Mouse (Mus musculus): ENCODE data around the gene Ccn2. TPM values are rescaled to one million over a fixed set of nuclear protein-coding genes. Genes with fewer than 3 reads are reported as not detected.

Ccn2 gene
- polyA plus RNA-seq, 1 experiment from 2014 or later: 8.3 TPM

- H3K9me3 ChIP-seq: no peaks in the 10 kb centered on the region
- no peak for DNase-seq (ENCODE audit: low spot score)
- no peaks in the 10 kb centered on the region for H3K36me3 ChIP-seq
- no peak overlapping the region for H3K27ac ChIP-seq
- H3K4me3 ChIP-seq: no peak overlapping the region
- H3K4me1 ChIP-seq (replicated peaks): 0 out of 2 replicates have a peak, but pooled peaks cover 4% of the 10 kb centered on the region
- no peaks in the 10 kb centered on the region for H3K27me3 ChIP-seq (ENCODE audit: insufficient read depth, poor library complexity, severe bottlenecking)
- WGBS: 93% methylated on average over 10 of the region's 10 CpGs
These were observed 40.6 kb downstream of the Ccn2 start for GRCm38 (mm10) chr10:24635884-24636283.

GRCm38 (mm10) chr10:24636986-24637385 lies 41.7 kb downstream of the Ccn2 start:
- H3K9me3 ChIP-seq: no peaks in the 10 kb centered on the region
- H3K36me3 ChIP-seq: no peaks in the 10 kb centered on the region
- H3K4me1 ChIP-seq (replicated peaks): 0 out of 2 replicates have a peak, but pooled peaks cover 4% of the 10 kb centered on the region
- WGBS: 85% methylated on average over 2 of the region's 2 CpGs
- no peak overlapping the region for H3K27ac ChIP-seq
- DNase-seq (ENCODE audit: low spot score): no peak
- H3K27me3 ChIP-seq (ENCODE audit: insufficient read depth, poor library complexity, severe bottlenecking): no peaks in the 10 kb centered on the region
- H3K4me3 ChIP-seq: no peak overlapping the region

GRCm38 (mm10) chr10:24638306-24639070 lies 43.2 kb downstream of the Ccn2 start:
- WGBS: 68% methylated on average over 10 of the region's 10 CpGs
- H3K27me3 ChIP-seq (ENCODE audit: insufficient read depth, poor library complexity, severe bottlenecking): no peaks in the 10 kb centered on the region
- no peaks in the 10 kb centered on the region for H3K36me3 ChIP-seq
- 0 out of 2 replicates have a peak, but pooled peaks cover 4% of the 10 kb centered on the region for H3K4me1 ChIP-seq (replicated peaks)
- no peaks in the 10 kb centered on the region for H3K9me3 ChIP-seq
- no peak overlapping the region for H3K4me3 ChIP-seq
- no peak for DNase-seq (ENCODE audit: low spot score)
- H3K27ac ChIP-seq: no peak overlapping the region

- H3K9me3 ChIP-seq: no peaks in the 10 kb centered on the region
- H3K4me1 ChIP-seq (replicated peaks): 0 out of 2 replicates have a peak, but pooled peaks cover 4% of the 10 kb centered on the region
- no peaks in the 10 kb centered on the region for H3K36me3 ChIP-seq
- no peak for DNase-seq (ENCODE audit: low spot score)
- H3K27ac ChIP-seq: no peak overlapping the region
- H3K4me3 ChIP-seq: no peak overlapping the region
- 62% methylated on average over 7 of the region's 7 CpGs for WGBS
- no peaks in the 10 kb centered on the region for H3K27me3 ChIP-seq (ENCODE audit: insufficient read depth, poor library complexity, severe bottlenecking)
These were observed 44.4 kb downstream of the Ccn2 start for GRCm38 (mm10) chr10:24639596-24639995.

GRCm38 (mm10) chr10:24640186-24640875 lies 45.1 kb downstream of the Ccn2 start:
- DNase-seq (ENCODE audit: low spot score): no peak
- WGBS: 86% methylated on average over 6 of the region's 6 CpGs
- no peaks in the 10 kb centered on the region for H3K9me3 ChIP-seq

GRCm38 (mm10) chr10:24641416-24642140 lies 46.3 kb downstream of the Ccn2 start:
- Histone ChIP-seq H3K27me3 (ENCODE audit: insufficient read depth, poor library complexity, severe bottlenecking) (no peaks in the 10 kb centered on the region), H3K27ac (no peak overlapping the region), H3K4me1 (replicated peaks) (0 out of 2 replicates have a peak, but pooled peaks cover 4% of the 10 kb centered on the region), H3K9me3 (no peaks in the 10 kb centered on the region), H3K36me3 (no peaks in the 10 kb centered on the region), H3K4me3 (no peak overlapping the region)
- DNase-seq (ENCODE audit: low spot score): no peak
- WGBS: 63% methylated on average over 14 of the region's 14 CpGs

More at GRCm38 (mm10) chr10:24640186-24640875, 45.1 kb downstream of the Ccn2 start:
- Histone ChIP-seq H3K27me3 (ENCODE audit: insufficient read depth, poor library complexity, severe bottlenecking) (no peaks in the 10 kb centered on the region), H3K4me1 (replicated peaks) (0 out of 2 replicates have a peak, but pooled peaks cover 4% of the 10 kb centered on the region), H3K27ac (no peak overlapping the region), H3K36me3 (no peaks in the 10 kb centered on the region), H3K4me3 (no peak overlapping the region)

GRCm38 (mm10) chr10:24642796-24643580 lies 47.7 kb downstream of the Ccn2 start:
- Histone ChIP-seq H3K27ac (no peak overlapping the region), H3K9me3 (no peaks in the 10 kb centered on the region), H3K36me3 (no peaks in the 10 kb centered on the region), H3K4me3 (no peak overlapping the region), H3K4me1 (replicated peaks) (0 out of 2 replicates have a peak, but pooled peaks cover 4% of the 10 kb centered on the region), H3K27me3 (ENCODE audit: insufficient read depth, poor library complexity, severe bottlenecking) (no peaks in the 10 kb centered on the region)
- no peak for DNase-seq (ENCODE audit: low spot score)
- WGBS: 92% methylated on average over 11 of the region's 11 CpGs

GRCm38 (mm10) chr10:24645169-24645568 lies 49.9 kb downstream of the Ccn2 start:
- Histone ChIP-seq H3K4me3 (no peak overlapping the region), H3K27me3 (ENCODE audit: insufficient read depth, poor library complexity, severe bottlenecking) (no peaks in the 10 kb centered on the region), H3K27ac (no peak overlapping the region), H3K4me1 (replicated peaks) (no peaks in the 10 kb centered on the region), H3K36me3 (no peaks in the 10 kb centered on the region), H3K9me3 (no peaks in the 10 kb centered on the region)
- WGBS: 91% methylated on average over 8 of the region's 8 CpGs
- no peak for DNase-seq (ENCODE audit: low spot score)

Other genes with a start within 250 kb of the Ccn2 start
- gene Enpp1, start 116.7 kb downstream of the Ccn2 start, polyA plus RNA-seq (2016; fragmentation: Nextera tagmentation; extraction: Ambion mirVana): 0.44 and 0.52 TPM in 2 replicates
- 3.9 and 7.5 TPM in 2 replicates for gene Enpp3, start 247.4 kb downstream of the Ccn2 start, polyA plus RNA-seq (2016; fragmentation: Nextera tagmentation; extraction: Ambion mirVana)